Mouse (Mus musculus): Measurements from ENCODE around the gene Gcdh.

DNA sequence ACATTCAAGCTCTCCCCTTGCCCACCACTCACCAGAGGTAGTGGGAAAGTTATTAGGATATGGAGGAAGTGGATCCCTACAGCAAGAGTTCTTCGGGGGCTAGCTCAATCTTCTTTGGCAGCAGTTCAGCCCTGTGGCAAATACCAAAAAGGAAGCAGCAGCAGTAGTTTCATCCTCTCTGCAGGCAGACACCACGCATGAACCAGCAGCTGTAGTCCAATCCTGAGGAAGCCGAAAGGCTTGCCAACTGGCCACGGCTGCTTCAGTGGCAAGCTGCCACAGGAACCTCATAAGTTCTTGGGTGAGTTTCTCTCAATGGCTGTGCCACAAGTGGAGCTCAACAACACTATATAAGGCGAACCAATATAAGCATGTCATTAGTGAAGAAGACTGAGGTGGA, 2.2 kb upstream of the Gcdh start:
- TF ChIP-seq CTCF (IDR thresholded peaks at IDR 0.05; ENCODE audit: low read depth, low read length) (no peak), POLR2A (IDR thresholded peaks at IDR 0.05; ENCODE audit: extremely low read depth, insufficient read depth, low read length) (no peak)

Data from liver, adult 2 months (tissue).